ENCODE assay signal across 15 mouse cellular contexts in genomic region chr8:88064414-88065110, GRCm38 (mm10). TPM values are rescaled to one million over a fixed set of nuclear protein-coding genes. Genes with fewer than 3 reads are reported as not detected.
A peak's percentile ranks its signal among the peaks of the same experiment; 100 is the strongest.
DNase-seq lines count a peak whose midpoint lies in the region; ATAC-seq and TF ChIP-seq lines count a peak whose summit lies in the region.
"Had no signal": no experiment of that assay in that cellular context is flagged by ENCODE, and none has a peak within 500 bp of the region (broad histone marks: within the 10 kb centered on the region; RNA-seq: fewer than 3 reads in every experiment).

No protein-coding gene starts in this region.

- 83% methylated on average over 13 of the region's 13 CpGs for WGBS in forebrain, embryonic 13.5 days
- 88% methylated on average over 13 of the region's 13 CpGs for WGBS in forebrain, embryonic 12.5 days
- WGBS in neural tube, embryonic 15.5 days: 74% methylated on average over 13 of the region's 13 CpGs
- WGBS in kidney, embryonic 15.5 days: 87% methylated on average over 13 of the region's 13 CpGs

- H3K4me1 ChIP-seq in forebrain, embryonic 13.5 days: no peaks in the 10 kb centered on the region
- H3K4me1 ChIP-seq in forebrain, embryonic 12.5 days: no peaks in the 10 kb centered on the region
- H3K4me1 ChIP-seq in neural tube, embryonic 15.5 days: no peaks in the 10 kb centered on the region
- peaks cover 5% of the 10 kb centered on the region; the same call in 1 of the 2 replicates for H3K4me1 ChIP-seq in kidney, embryonic 15.5 days
- H3K4me1 ChIP-seq: embryonic facial prominence, embryonic 15.5 days; limb, embryonic 10.5 days had no signal

- H3K9ac ChIP-seq in forebrain, embryonic 13.5 days: no peak overlapping the region
- H3K9ac ChIP-seq in forebrain, embryonic 12.5 days: no peak overlapping the region
- H3K9ac ChIP-seq in neural tube, embryonic 15.5 days (replicated peaks): no peak overlapping the region
- no peak overlapping the region for H3K9ac ChIP-seq in kidney, embryonic 15.5 days
- H3K9ac ChIP-seq: embryonic facial prominence, embryonic 15.5 days; liver, postnatal 0 days had no signal

- H3K36me3 ChIP-seq in forebrain, embryonic 13.5 days (ENCODE audit: poor library complexity, severe bottlenecking): no peaks in the 10 kb centered on the region
- H3K36me3 ChIP-seq in forebrain, embryonic 12.5 days (replicated peaks): no peaks in the 10 kb centered on the region
- no peaks in the 10 kb centered on the region for H3K36me3 ChIP-seq in neural tube, embryonic 15.5 days
- H3K36me3 ChIP-seq in kidney, embryonic 15.5 days: no peaks in the 10 kb centered on the region
- H3K36me3 ChIP-seq: embryonic facial prominence, embryonic 15.5 days; G1E; limb, embryonic 10.5 days had no signal

- TF ChIP-seq CTCF in brain, embryonic 14.5 days (IDR thresholded peaks at IDR 0.05; ENCODE audit: borderline replicate concordance, extremely low read depth, insufficient read depth, insufficient read length): no peak

- no peak for ATAC-seq in forebrain, embryonic 13.5 days
- ATAC-seq in forebrain, embryonic 12.5 days (ENCODE audit: low FRiP score): no peak
- ATAC-seq in neural tube, embryonic 15.5 days (ENCODE audit: low FRiP score): no peak
- ATAC-seq in kidney, embryonic 15.5 days (replicated peaks; ENCODE audit: low FRiP score): no peak
- ATAC-seq: activated CD4-positive, CD25-positive, alpha-beta regulatory T cell, adult 4 months; intestine, postnatal 0 days; liver, postnatal 0 days had no signal

- H3K9me3 ChIP-seq in forebrain, embryonic 13.5 days (replicated peaks): no peaks in the 10 kb centered on the region
- H3K9me3 ChIP-seq in forebrain, embryonic 12.5 days: no peaks in the 10 kb centered on the region
- no peaks in the 10 kb centered on the region for H3K9me3 ChIP-seq in neural tube, embryonic 15.5 days (replicated peaks)
- no peaks in the 10 kb centered on the region for H3K9me3 ChIP-seq in kidney, embryonic 15.5 days (replicated peaks)
- H3K9me3 ChIP-seq: embryonic facial prominence, embryonic 15.5 days; G1E; limb, embryonic 10.5 days had no signal

- H3K27me3 ChIP-seq in forebrain, embryonic 13.5 days: no peaks in the 10 kb centered on the region
- no peaks in the 10 kb centered on the region for H3K27me3 ChIP-seq in forebrain, embryonic 12.5 days
- no peaks in the 10 kb centered on the region for H3K27me3 ChIP-seq in neural tube, embryonic 15.5 days (replicated peaks)
- no peaks in the 10 kb centered on the region for H3K27me3 ChIP-seq in kidney, embryonic 15.5 days
- H3K27me3 ChIP-seq: embryonic facial prominence, embryonic 15.5 days had no signal

- TF ChIP-seq POLR2A in brain, embryonic 14.5 days (IDR thresholded peaks at IDR 0.05; ENCODE audit: borderline replicate concordance, extremely low read depth, insufficient read depth, insufficient read length, poor library complexity, severe bottlenecking): no peak

- no peak overlapping the region for H3K4me3 ChIP-seq in forebrain, embryonic 13.5 days
- no peak overlapping the region for H3K4me3 ChIP-seq in forebrain, embryonic 12.5 days (replicated peaks)
- no peak overlapping the region for H3K4me3 ChIP-seq in neural tube, embryonic 15.5 days (replicated peaks)
- no peak overlapping the region for H3K4me3 ChIP-seq in kidney, embryonic 15.5 days (replicated peaks)
- H3K4me3 ChIP-seq: embryonic facial prominence, embryonic 15.5 days; limb, embryonic 10.5 days had no signal

- H3K4me2 ChIP-seq in forebrain, embryonic 13.5 days: no peak overlapping the region
- no peak overlapping the region for H3K4me2 ChIP-seq in forebrain, embryonic 12.5 days
- H3K4me2 ChIP-seq in neural tube, embryonic 15.5 days: no peak overlapping the region
- H3K4me2 ChIP-seq in kidney, embryonic 15.5 days: no peak overlapping the region
- H3K4me2 ChIP-seq: embryonic facial prominence, embryonic 15.5 days had no signal

- DNase-seq in brain, embryonic 14.5 days (ENCODE audit: low read depth): peak; percentile 76
- DNase-seq in frontal cortex, adult 2 months (ENCODE audit: extremely low spot score in 1 of 2, low spot score in 1 of 2): peak; percentile 15 to 69
- DNase-seq in left cerebral cortex, adult 9 months (ENCODE audit: low spot score in 2 of 2): peak; percentile 3 to 47
- DNase-seq in adrenal gland, adult (ENCODE audit: inconsistent age in 2 of 2, low spot score in 1 of 2): no peak
- DNase-seq: liver, postnatal 0 days; retina, postnatal 1 day had no signal

- H3K27ac ChIP-seq in forebrain, embryonic 13.5 days: peak overlapping the region; percentile 7; the same call in 1 of the 2 replicates
- H3K27ac ChIP-seq in forebrain, embryonic 12.5 days: no peak overlapping the region
- no peak overlapping the region for H3K27ac ChIP-seq in neural tube, embryonic 15.5 days (replicated peaks)
- no peak overlapping the region for H3K27ac ChIP-seq in kidney, embryonic 15.5 days
- H3K27ac ChIP-seq: embryonic facial prominence, embryonic 15.5 days; limb, embryonic 10.5 days had no signal

RNA-seq across cellular contexts. Expression of gene Cnep1r1, which starts 54.0 kb away (rescaled TPM):
- 53.7 and 54.0 TPM in 2 replicates for polyA plus RNA-seq in forebrain, embryonic 13.5 days (2015; fragmentation: Nextera tagmentation; extraction: Ambion mirVana)
- polyA plus RNA-seq in forebrain, embryonic 12.5 days (2016; fragmentation: Nextera tagmentation; extraction: Ambion mirVana): 51.4 and 52.0 TPM in 2 replicates
- 52.1 and 56.7 TPM in 2 replicates for polyA plus RNA-seq in brain, embryonic 14.5 days (2012; rRNA removed)
- polyA plus RNA-seq in frontal cortex, adult 2 months (2012; rRNA removed): 41.2 and 42.9 TPM in 2 replicates
- 39.3 and 41.1 TPM in 2 replicates for polyA plus RNA-seq in neural tube, embryonic 15.5 days (2015; fragmentation: Nextera tagmentation; extraction: Ambion mirVana)
- 59.5 and 60.6 TPM in 2 replicates for polyA plus RNA-seq in kidney, embryonic 15.5 days (2015; fragmentation: Nextera tagmentation; extraction: Ambion mirVana)

Comparison
In these comparisons a context has a peak if more than half of its experiments do, and no peak if none do; other contexts are left out.
1. DNase-seq: peak in brain, embryonic 14.5 days (single experiment), frontal cortex, adult 2 months (2 of 2) and left cerebral cortex, adult 9 months (2 of 2); none in adrenal gland, adult (0 of 2).